Mouse (Mus musculus): ENCODE data around the gene Polr1b. TPM values are rescaled to one million over a fixed set of nuclear protein-coding genes. Genes with fewer than 3 reads are reported as not detected.
A peak's percentile ranks its signal among the peaks of the same experiment; 100 is the strongest.

The Polr1b gene
- polyA plus RNA-seq, 1 experiment from 2014 or later: 31.1 TPM

- Histone ChIP-seq H3K27me3 (ENCODE audit: control insufficient read depth, insufficient read depth, low read length) (no peaks in the 10 kb centered on the region), H3K4me2 (replicated peaks; ENCODE audit: low read depth, low read length) (peak overlapping the region; percentile 61), H3K9me3 (ENCODE audit: control insufficient read depth, low read length) (peaks cover 5% of the 10 kb centered on the region; the same call in 1 of the 2 replicates), H3K27ac (ENCODE audit: low read depth, low read length) (peak overlapping the region; percentile 53), H3K36me3 (ENCODE audit: control insufficient read depth, insufficient read depth, low read length) (peaks cover 36% of the 10 kb centered on the region), H3K9ac (ENCODE audit: low read depth, low read length) (peak overlapping the region; percentile 46; the same call in 1 of the 2 replicates), H3K4me1 (ENCODE audit: control insufficient read depth, insufficient read depth, low read length) (peaks cover 6% of the 10 kb centered on the region), H3K4me3 (ENCODE audit: low read length) (peak overlapping the region; percentile 64)
- 40% methylated on average over 18 of the region's 18 CpGs for WGBS
- peak; percentile 14 for ATAC-seq (ENCODE audit: low FRiP score, low TSS enrichment)
Observed at GRCm38 (mm10) chr2:129129987-129130545, 29.3 kb downstream of the Polr1b start.

- Histone ChIP-seq H3K4me3 (ENCODE audit: low read length) (peak overlapping the region; percentile 64; the same call in 1 of the 2 replicates), H3K4me2 (replicated peaks; ENCODE audit: low read depth, low read length) (no peak overlapping the region; the same call in 1 of the 2 replicates), H3K27ac (ENCODE audit: low read depth, low read length) (no peak overlapping the region), H3K36me3 (ENCODE audit: control insufficient read depth, insufficient read depth, low read length) (peaks cover 29% of the 10 kb centered on the region), H3K27me3 (ENCODE audit: control insufficient read depth, insufficient read depth, low read length) (no peaks in the 10 kb centered on the region), H3K9ac (ENCODE audit: low read depth, low read length) (no peak overlapping the region), H3K9me3 (ENCODE audit: control insufficient read depth, low read length) (peaks cover 5% of the 10 kb centered on the region; the same call in 1 of the 2 replicates), H3K4me1 (ENCODE audit: control insufficient read depth, insufficient read depth, low read length) (peaks cover 6% of the 10 kb centered on the region)
- 87% methylated on average over 2 of the region's 2 CpGs for whole genome bisulfite sequencing
- no peak for ATAC-seq (ENCODE audit: low FRiP score, low TSS enrichment)
Observed at GRCm38 (mm10) chr2:129130776-129131175, 30.0 kb downstream of the Polr1b start.

- no peak overlapping the region for H3K4me2 ChIP-seq (replicated peaks; ENCODE audit: low read depth, low read length)
- peaks cover 5% of the 10 kb centered on the region; the same call in 1 of the 2 replicates for H3K9me3 ChIP-seq (ENCODE audit: control insufficient read depth, low read length)
- no peak overlapping the region for H3K27ac ChIP-seq (ENCODE audit: low read depth, low read length)
- H3K4me1 ChIP-seq (ENCODE audit: control insufficient read depth, insufficient read depth, low read length): peaks cover 6% of the 10 kb centered on the region
- 91% methylated on average over 7 of the region's 7 CpGs for WGBS
- ATAC-seq (ENCODE audit: low FRiP score, low TSS enrichment): no peak
- no peak overlapping the region for H3K4me3 ChIP-seq (ENCODE audit: low read length)
- peaks cover 17% of the 10 kb centered on the region for H3K36me3 ChIP-seq (ENCODE audit: control insufficient read depth, insufficient read depth, low read length)
- H3K9ac ChIP-seq (ENCODE audit: low read depth, low read length): no peak overlapping the region
- no peaks in the 10 kb centered on the region for H3K27me3 ChIP-seq (ENCODE audit: control insufficient read depth, insufficient read depth, low read length)
Observed at GRCm38 (mm10) chr2:129132231-129132630, 31.4 kb downstream of the Polr1b start.

- Histone ChIP-seq H3K4me1 (ENCODE audit: control insufficient read depth, insufficient read depth, low read length) (peaks cover 6% of the 10 kb centered on the region), H3K36me3 (ENCODE audit: control insufficient read depth, insufficient read depth, low read length) (peaks cover 10% of the 10 kb centered on the region), H3K4me2 (replicated peaks; ENCODE audit: low read depth, low read length) (no peak overlapping the region), H3K9ac (ENCODE audit: low read depth, low read length) (no peak overlapping the region), H3K27me3 (ENCODE audit: control insufficient read depth, insufficient read depth, low read length) (no peaks in the 10 kb centered on the region), H3K9me3 (ENCODE audit: control insufficient read depth, low read length) (peaks cover 5% of the 10 kb centered on the region; the same call in 1 of the 2 replicates), H3K27ac (ENCODE audit: low read depth, low read length) (no peak overlapping the region), H3K4me3 (ENCODE audit: low read length) (no peak overlapping the region)
- ATAC-seq (ENCODE audit: low FRiP score, low TSS enrichment): no peak
- WGBS: 93% methylated on average over 14 of the region's 14 CpGs
Observed at GRCm38 (mm10) chr2:129133006-129133805, 32.4 kb downstream of the Polr1b start.

GRCm38 (mm10) chr2:129139906-129140305, 39.1 kb downstream of the Polr1b start:
- ATAC-seq (ENCODE audit: low FRiP score, low TSS enrichment): no peak
- H3K9ac ChIP-seq (ENCODE audit: low read depth, low read length): no peak overlapping the region
- H3K36me3 ChIP-seq (ENCODE audit: control insufficient read depth, insufficient read depth, low read length): no peaks in the 10 kb centered on the region
- 84% methylated on average over 10 of the region's 10 CpGs for WGBS
- H3K27ac ChIP-seq (ENCODE audit: low read depth, low read length): no peak overlapping the region
- no peak overlapping the region for H3K4me2 ChIP-seq (replicated peaks; ENCODE audit: low read depth, low read length)
- H3K9me3 ChIP-seq (ENCODE audit: control insufficient read depth, low read length): no peaks in the 10 kb centered on the region
- H3K4me1 ChIP-seq (ENCODE audit: control insufficient read depth, insufficient read depth, low read length): no peaks in the 10 kb centered on the region
- H3K27me3 ChIP-seq (ENCODE audit: control insufficient read depth, insufficient read depth, low read length): no peaks in the 10 kb centered on the region
- H3K4me3 ChIP-seq (ENCODE audit: low read length): no peak overlapping the region

GRCm38 (mm10) chr2:129148836-129149235, 48.0 kb downstream of the Polr1b start:
- no peaks in the 10 kb centered on the region for H3K4me1 ChIP-seq (ENCODE audit: control insufficient read depth, insufficient read depth, low read length)
- no peaks in the 10 kb centered on the region for H3K36me3 ChIP-seq (ENCODE audit: control insufficient read depth, insufficient read depth, low read length)
- H3K9me3 ChIP-seq (ENCODE audit: control insufficient read depth, low read length): no peaks in the 10 kb centered on the region
- no peak for ATAC-seq (ENCODE audit: low FRiP score, low TSS enrichment)
- WGBS: 70% methylated on average over 2 of the region's 2 CpGs
- H3K4me3 ChIP-seq (ENCODE audit: low read length): no peak overlapping the region
- H3K27ac ChIP-seq (ENCODE audit: low read depth, low read length): no peak overlapping the region
- no peaks in the 10 kb centered on the region for H3K27me3 ChIP-seq (ENCODE audit: control insufficient read depth, insufficient read depth, low read length)
- no peak overlapping the region for H3K9ac ChIP-seq (ENCODE audit: low read depth, low read length)
- H3K4me2 ChIP-seq (replicated peaks; ENCODE audit: low read depth, low read length): no peak overlapping the region

- no peak overlapping the region for H3K9ac ChIP-seq (ENCODE audit: low read depth, low read length)
- no peaks in the 10 kb centered on the region for H3K4me1 ChIP-seq (ENCODE audit: control insufficient read depth, insufficient read depth, low read length)
- no peak overlapping the region for H3K4me2 ChIP-seq (replicated peaks; ENCODE audit: low read depth, low read length)
- no peak overlapping the region for H3K4me3 ChIP-seq (ENCODE audit: low read length)
- H3K27ac ChIP-seq (ENCODE audit: low read depth, low read length): no peak overlapping the region
- H3K36me3 ChIP-seq (ENCODE audit: control insufficient read depth, insufficient read depth, low read length): no peaks in the 10 kb centered on the region
- no peaks in the 10 kb centered on the region for H3K9me3 ChIP-seq (ENCODE audit: control insufficient read depth, low read length)
- ATAC-seq (ENCODE audit: low FRiP score, low TSS enrichment): no peak
- H3K27me3 ChIP-seq (ENCODE audit: control insufficient read depth, insufficient read depth, low read length): no peaks in the 10 kb centered on the region
- 86% methylated on average over 5 of the region's 5 CpGs for WGBS
Observed at GRCm38 (mm10) chr2:129150386-129150785, 49.6 kb downstream of the Polr1b start.

GRCm38 (mm10) chr2:129151111-129151510, 50.3 kb downstream of the Polr1b start:
- H3K9ac ChIP-seq (ENCODE audit: low read depth, low read length): no peak overlapping the region
- H3K4me2 ChIP-seq (replicated peaks; ENCODE audit: low read depth, low read length): no peak overlapping the region
- no peaks in the 10 kb centered on the region for H3K9me3 ChIP-seq (ENCODE audit: control insufficient read depth, low read length)
- no peaks in the 10 kb centered on the region for H3K36me3 ChIP-seq (ENCODE audit: control insufficient read depth, insufficient read depth, low read length)
- H3K4me3 ChIP-seq (ENCODE audit: low read length): no peak overlapping the region
- H3K27ac ChIP-seq (ENCODE audit: low read depth, low read length): no peak overlapping the region
- no peaks in the 10 kb centered on the region for H3K4me1 ChIP-seq (ENCODE audit: control insufficient read depth, insufficient read depth, low read length)
- no peaks in the 10 kb centered on the region for H3K27me3 ChIP-seq (ENCODE audit: control insufficient read depth, insufficient read depth, low read length)
- 89% methylated on average over 9 of the region's 9 CpGs for WGBS
- no peak for ATAC-seq (ENCODE audit: low FRiP score, low TSS enrichment)

- no peak for ATAC-seq (ENCODE audit: low FRiP score, low TSS enrichment)
- Histone ChIP-seq H3K4me1 (ENCODE audit: control insufficient read depth, insufficient read depth, low read length) (no peaks in the 10 kb centered on the region), H3K4me3 (ENCODE audit: low read length) (no peak overlapping the region), H3K36me3 (ENCODE audit: control insufficient read depth, insufficient read depth, low read length) (no peaks in the 10 kb centered on the region), H3K9ac (ENCODE audit: low read depth, low read length) (no peak overlapping the region), H3K9me3 (ENCODE audit: control insufficient read depth, low read length) (no peaks in the 10 kb centered on the region), H3K27ac (ENCODE audit: low read depth, low read length) (no peak overlapping the region), H3K27me3 (ENCODE audit: control insufficient read depth, insufficient read depth, low read length) (no peaks in the 10 kb centered on the region), H3K4me2 (replicated peaks; ENCODE audit: low read depth, low read length) (no peak overlapping the region)
- 71% methylated on average over 1 of the region's 1 CpGs for WGBS
Observed at GRCm38 (mm10) chr2:129152751-129153150, 52.0 kb downstream of the Polr1b start.
